Mouse (Mus musculus): ENCODE measurements around the gene Tmem130.

DNA sequence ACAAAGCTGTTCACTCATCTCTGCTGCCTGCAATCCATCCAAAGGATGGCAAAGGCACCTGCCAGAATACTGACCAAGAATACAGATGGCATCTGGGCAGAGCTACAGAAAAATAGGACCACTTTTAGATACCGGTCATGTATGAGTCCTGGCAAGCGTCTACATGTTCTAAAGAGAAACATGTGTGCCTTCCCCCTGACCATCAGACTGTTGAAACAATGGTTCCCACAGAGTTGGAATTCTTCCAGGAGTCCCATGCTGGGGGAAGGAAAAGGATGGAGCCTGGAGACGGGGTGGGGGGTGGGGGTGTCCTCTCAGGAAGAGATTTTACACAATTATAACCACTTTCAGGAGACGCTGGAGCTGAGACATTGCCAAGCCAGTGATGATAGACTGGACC is 73.2 kb downstream of the Tmem130 start:
- no peak for TF ChIP-seq CTCF (IDR thresholded peaks at IDR 0.05; ENCODE audit: control insufficient read depth, insufficient read depth, insufficient replicate concordance, low read depth, low read length)
- no peak for TF ChIP-seq POLR2A (IDR thresholded peaks at IDR 0.05; ENCODE audit: control insufficient read depth, low read depth, low read length)
